Mouse (Mus musculus): ENCODE measurements around the gene Fads2. TPM values are rescaled to one million over a fixed set of nuclear protein-coding genes. Genes with fewer than 3 reads are reported as not detected.
A peak's percentile ranks its signal among the peaks of the same experiment; 100 is the strongest.

Fads2 gene
- total RNA-seq, 2 experiments from 2014 or later, result 1,648 to 1,771 TPM

DNA sequence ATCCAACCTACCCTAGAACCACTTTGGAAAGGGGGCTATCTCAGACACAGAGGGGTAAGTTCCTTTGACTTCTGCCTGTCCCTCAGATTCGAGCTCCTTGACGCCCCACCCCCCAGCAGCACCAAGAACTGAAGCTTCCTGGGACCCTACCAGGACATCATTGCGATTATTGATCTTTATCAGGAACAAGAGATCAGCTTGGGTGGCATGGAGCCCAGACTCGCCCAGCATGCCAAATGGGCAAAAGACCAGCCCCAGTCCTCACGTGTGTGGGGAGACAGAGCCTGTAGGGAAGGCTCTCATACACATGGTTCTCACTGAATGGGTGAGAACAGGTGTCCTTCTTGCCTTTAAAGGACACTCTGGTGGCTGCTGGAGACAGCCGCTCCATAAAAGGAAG is 2.7 kb upstream of the Fads2 start:
- no peak for DNase-seq

DNA sequence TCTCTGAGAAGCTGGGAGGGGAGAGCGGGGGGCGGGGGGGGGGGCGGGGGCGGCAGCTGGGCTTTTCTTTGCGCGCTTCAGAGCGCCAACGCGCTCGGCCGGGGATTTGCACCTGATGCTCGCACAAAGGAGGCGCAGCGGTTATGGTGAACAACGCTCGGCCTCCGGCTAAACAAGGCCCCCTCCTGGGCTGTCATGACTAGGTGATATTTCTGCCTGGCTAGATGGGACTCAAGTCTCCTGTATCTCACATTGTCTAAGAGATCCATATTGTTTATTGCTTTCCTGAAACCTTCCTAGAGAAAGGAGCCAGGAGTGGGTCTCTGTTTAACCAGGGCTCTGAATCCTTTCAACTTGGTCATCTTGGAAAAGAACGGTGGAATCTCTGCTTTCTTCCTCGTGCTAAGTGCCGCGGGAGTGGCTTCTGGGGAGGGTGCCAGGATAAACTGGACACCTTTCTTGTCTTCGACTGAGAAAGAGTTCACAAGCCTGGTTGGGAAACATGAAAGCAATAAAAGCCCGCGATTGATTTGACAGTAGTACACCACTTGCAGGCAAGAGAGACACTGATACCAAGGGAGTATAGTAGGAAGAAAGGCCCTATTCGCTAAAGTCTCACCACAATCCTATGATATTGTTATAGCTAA is 631 bp upstream of the Fads2 start:
- DNase-seq, result no peak

DNA sequence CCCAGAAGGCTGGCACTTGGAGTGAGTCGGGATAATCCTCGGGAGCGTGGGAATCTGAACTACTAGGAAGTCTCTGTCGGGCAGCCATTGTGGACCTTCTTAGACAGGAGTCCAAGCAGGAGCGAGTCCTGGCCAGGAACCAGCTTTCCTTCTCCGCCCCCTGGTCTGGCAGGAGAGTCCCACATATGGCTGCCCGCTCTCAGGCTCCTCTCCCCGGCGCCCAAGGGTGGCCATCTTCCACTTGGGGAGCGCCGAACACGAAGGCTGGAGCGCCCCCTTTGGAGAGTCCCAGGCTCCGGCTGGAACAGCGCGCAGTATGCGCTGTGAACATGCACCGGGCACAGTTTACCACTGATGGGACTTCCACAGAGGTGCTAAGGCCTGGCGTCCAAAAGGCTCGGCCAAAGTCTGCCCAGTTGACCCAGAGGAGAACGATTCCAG is 895 bp downstream of the Fads2 start:
- DNase-seq, result peak; percentile 86 to 90

DNA sequence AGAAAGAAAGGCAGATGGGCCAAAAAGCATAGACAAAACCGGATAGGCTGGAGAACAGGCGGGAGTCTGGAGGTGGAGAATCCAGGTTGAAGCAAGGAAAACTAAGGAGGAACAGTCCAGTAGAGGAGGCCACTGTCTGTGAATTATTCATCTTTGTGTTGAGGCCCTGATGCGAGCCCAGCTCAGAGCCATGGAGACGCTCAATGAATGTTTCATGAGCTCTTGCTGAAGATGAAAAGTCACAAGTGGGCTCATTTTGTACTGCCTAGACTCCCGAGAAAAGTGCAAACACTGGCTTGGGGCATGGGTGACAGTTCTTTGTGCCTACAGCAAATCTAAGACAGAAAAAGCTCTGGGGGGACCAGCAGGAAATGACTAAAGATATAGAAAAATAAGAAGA is 3.7 kb downstream of the Fads2 start:
- DNase-seq, result no peak

DNA sequence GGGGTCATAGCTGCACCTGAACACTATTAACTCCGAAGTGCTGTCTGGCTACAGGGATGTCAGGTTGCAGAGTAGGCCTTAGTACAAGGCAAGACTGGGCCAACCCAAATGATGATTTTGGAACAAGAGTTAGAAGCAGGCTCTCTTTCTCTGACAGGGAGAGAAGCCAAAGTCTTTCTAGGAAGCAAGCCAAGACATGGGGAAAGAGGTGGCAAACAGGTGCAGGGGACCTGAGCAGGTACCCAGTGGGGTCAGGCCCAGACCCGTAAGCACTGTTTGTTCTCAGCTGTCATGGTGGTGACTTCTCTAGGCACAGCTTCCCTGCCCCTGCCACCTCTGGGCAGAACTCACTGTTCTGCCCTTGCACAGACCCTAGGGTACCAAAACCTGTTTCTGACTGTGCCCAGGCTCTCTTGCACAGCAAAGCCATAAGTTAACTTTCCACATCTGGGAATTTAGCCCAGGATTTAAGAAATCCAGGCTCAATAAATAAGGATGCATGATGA is 5.1 kb downstream of the Fads2 start:
- DNase-seq, result no peak

DNA sequence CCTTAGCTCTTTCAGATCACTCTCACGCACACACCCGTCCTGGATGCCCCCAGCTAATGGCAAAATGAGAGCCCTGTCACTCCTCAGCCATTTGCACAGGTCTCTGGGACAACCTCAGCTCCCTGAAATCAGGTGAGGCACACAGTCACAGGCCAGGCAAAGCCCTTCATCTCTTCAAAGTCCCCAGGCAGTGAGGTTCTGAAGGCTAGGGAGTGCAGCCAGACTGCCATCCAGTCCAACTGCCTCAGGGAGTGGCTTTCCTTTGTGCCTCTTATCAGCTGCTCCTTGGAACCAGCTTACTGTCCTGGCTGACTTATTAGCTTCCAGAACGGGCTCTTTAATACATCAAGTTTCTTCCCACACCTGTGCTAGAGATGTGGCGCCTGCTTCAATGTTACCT is 6.9 kb downstream of the Fads2 start:
- DNase-seq, result no peak

DNA sequence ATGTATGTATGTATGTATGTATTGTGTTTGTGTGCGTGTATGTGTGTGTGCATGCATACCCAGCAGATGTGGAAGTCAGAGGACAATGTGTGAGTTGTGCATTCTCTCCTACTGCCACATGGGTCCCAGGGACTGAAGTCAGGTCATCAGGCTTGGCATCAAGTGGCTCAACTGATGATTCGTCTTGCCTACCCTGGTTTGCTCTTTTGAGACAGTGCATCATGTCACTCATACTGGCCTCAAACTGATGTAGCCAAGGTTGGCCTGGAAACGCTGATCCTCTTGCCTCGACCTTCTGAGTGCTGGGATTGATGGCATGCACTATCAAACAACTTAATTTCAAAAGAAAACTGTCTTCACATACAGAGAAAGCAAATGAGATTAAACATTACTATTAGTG is 7.7 kb downstream of the Fads2 start:
- no peak for DNase-seq

DNA sequence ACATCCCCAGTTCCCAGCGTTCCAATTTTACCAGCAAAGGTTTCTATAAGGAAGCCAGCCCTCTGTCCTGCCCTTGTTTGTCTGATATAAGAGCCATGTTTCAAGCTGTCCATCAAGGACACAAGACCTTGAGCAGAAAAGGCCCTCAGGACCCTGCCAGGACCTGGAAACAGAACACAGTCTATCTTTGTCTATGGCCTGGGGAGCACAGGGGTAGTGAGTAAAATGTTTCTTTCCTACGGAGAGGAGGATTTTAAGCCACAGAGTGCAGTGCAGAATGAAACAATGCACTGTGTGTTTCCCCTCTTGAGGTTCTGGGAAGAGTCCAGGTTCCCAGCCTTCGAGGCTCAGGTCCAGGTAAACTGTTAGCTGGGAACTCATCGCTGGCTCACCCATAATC is 14.6 kb downstream of the Fads2 start:
- DNase-seq, result no peak

DNA sequence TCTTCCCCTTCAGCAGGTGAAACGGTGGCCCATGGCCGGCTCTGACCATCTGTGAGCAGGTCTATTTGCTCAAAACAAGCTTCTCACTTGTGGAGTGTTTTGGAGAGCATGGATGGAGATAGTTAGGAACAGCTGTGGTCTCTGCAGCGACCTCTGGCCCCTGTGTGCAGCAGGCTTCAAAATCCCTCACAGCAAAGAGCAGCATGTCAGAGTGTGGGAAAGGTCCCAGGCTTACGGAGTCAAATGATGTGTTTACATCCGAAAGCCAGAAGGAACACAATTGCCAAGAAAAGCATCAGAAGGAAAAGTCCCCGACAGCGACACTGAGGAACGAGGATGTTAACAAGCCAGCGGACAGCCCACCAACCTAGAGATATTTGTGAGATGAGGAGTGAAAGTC is 16.1 kb downstream of the Fads2 start:
- no peak for DNase-seq

DNA sequence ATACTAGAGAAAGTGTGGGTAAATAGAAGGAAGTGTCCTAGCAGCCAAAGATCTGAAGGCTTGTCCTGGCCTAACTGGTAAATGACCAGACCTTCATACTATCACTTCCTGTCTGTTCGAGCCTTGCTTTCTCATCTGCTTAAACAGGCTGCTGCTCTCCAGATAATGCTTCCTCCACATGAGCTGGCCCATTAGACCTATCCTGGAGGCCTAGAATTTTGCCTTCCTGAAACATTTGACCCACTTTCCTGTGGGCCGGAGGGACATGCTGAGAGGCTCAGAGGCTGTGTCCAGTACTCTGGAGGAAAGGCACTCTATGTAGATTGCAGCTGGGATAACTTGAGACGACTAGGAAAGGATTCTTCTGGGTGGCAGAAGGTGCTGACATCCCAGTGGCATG is 19.4 kb downstream of the Fads2 start:
- no peak for DNase-seq

DNA sequence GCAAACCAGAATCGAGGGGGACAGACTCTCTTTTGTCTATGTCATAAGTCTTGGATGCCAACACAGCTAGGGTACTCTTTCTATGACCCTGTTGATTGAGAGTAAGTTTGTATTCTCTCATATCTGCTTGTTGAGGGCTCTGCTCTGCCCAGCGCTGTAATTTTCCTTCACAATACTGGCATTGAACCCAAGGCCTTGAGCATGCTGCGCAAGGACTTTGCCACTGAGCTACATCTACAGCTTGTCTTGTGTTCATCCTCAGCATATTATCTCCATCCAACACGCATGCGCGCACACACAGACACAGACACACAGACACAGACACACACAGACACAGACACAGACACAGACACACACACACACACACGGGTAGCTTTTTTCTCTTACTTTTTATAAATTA is 21.2 kb downstream of the Fads2 start:
- DNase-seq, result peak; percentile 68 to 79

DNA sequence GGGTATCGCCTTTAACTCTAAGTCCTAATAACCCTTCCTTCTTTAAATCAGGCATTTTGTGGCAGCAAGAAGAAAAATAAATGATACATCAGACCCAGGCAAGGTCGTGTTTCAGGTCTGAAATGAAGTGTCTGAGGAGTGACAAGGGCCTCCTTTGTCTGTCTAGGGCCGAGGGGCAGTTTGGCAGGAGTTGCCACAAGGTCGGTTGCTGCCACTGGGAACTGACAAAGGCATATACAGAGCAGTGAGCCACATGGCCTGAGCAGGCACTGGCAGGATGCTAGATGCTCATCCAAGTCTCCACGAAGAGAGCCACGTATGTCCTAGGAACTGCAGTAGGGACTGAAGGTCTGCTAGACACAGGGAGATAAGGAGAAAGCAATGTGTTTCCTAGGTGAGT is 23.2 kb downstream of the Fads2 start:
- DNase-seq, result no peak

DNA sequence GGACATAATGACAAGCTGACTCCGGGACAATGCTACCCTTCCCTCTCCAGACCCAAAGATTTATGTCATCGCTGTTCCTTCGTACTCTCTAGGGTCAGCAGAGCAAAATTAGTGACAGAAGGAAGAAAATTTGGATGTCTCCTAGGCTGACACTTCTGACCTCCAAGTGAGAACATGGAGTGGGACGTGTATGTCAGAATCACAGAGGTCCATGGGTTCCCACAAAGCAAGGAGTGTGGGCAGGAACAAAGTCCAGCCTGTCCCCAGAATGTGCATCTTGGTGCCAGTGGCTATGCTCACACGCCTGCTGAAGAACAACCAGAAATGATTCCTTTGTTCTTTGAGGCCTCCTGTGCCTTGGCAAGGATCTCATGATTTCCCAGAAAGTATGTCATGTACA is 28.4 kb downstream of the Fads2 start:
- DNase-seq, result no peak

DNA sequence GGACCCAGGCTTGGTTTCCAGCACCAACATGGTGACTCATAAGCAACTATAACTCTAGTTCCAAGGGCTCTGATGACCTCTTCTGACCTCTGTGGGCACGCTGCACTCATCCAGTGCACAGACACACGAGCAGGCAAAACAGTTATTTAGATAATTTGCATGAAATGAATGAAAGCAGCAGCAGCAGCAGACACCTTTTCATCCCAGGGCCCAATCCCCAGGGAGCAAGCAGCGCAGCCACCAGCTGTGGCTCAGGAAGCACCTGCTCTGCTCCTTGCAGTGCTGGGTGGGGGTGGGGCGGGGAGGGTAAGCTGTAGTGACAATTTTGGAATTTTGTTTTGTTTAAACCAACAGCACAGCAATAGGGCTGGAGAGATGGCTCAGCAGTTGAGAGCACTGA is 29.7 kb downstream of the Fads2 start:
- DNase-seq, result no peak

DNA sequence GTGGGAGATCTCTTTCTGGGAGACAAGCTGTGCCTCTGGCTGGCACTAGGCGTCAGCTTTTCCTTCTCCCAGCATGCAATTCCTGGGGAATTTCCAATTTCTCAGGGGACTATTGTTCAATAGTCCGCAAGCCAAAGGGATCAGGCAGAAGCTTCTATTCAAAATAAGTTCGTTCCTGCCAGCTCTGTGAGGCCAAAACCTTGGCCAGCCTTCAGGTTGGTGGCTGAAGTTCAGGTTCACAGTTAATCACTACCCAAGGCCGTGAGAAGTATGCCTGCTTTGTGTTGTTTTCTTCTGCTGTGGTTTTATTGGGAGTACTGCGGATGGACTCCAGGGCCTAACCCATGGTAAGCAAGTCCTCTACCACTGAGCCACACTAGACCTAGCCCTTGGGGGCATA is 30.4 kb downstream of the Fads2 start:
- DNase-seq, result peak; percentile 53 to 67

DNA sequence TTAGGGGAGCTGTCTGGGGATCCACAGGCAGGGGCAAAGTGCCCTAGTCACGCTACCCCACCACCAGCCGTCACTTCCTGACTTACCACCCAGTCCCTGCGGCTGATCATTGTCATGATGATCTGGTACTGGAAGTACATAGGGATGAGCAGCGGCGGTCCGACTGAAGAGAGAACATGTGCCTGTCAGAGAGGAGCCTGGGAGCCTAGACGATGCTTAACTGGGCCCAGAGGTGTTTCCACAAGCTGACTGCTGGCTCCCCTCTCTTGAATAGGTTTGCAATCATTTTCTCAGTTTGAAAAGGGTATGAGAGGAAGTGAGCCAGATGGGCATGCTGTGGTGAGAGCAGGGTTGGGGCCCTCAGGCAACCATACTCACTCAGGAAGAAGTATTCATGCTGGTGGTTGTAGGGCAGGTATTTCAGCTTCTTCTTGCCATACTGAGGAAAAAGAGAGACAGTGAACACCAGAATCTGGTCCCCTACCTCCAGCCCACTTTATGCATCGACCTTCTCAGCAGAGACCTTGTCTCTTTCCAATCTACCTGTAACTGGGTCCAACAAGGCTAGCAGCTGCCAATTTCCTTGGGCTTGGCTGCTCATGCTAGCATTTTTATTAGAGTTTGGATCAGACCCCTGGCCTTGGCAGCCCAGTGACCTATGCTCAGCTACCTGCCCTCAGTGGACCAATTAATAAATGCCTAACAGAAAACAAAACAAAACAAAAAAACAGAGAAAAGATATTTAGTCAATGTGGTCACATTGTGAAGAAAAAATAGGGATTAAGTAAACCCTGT is 31.2 kb downstream of the Fads2 start:
- DNase-seq, result no peak

DNA sequence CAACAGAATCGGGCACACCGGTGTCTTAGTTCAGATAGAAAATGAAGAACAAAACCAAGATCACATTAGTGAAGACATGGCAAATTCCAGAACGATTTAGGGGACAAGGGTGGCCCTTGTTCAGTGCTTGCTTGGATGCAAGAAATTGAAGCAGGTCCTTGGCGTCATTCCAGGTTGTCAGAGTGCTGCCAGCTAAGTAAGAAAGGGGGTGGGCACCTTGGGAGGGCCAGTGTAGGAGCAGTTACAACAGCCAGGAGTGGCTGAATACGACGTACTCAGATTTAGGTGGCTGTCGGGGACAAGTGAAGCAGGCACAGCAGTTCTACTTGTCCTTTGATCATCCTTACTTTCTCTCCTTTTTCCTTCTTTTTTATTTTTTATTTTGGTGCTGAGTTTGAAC is 33.8 kb downstream of the Fads2 start:
- no peak for DNase-seq

DNA sequence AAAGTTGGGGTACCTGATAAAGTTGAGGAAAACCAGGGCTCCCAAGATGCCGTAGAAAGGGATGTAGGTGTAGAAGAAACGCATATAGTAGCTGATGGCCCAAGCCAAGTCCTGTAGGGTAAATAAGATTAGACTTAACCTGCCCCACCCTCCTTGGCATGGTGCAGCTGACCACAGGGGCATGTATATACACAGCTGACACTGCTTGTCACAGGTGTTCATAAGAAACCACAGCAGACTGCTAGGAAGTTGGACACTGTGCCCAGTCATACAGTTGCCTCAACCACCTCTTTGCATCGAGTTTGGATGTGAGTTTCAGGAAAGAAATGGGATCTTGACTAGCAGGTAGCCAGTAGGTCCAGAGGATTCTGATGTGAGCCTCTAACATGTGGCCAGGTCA is 35.0 kb downstream of the Fads2 start:
- DNase-seq, result no peak

DNA sequence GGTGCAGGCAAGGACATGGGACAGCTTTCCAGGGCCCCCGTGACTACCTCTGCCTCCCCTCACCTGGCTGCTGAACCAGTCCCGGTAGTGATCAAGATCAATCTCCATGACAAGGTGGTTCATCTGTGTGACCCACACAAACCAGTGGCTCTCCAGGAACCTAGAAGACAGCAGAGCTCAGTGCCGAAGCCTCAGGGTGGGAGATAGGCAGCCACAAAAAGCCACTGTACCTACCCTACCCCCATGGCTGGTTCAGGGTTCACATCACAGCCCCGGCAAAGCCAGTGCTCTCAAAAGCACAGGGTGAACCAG is 35.4 kb downstream of the Fads2 start:
- no peak for DNase-seq

DNA sequence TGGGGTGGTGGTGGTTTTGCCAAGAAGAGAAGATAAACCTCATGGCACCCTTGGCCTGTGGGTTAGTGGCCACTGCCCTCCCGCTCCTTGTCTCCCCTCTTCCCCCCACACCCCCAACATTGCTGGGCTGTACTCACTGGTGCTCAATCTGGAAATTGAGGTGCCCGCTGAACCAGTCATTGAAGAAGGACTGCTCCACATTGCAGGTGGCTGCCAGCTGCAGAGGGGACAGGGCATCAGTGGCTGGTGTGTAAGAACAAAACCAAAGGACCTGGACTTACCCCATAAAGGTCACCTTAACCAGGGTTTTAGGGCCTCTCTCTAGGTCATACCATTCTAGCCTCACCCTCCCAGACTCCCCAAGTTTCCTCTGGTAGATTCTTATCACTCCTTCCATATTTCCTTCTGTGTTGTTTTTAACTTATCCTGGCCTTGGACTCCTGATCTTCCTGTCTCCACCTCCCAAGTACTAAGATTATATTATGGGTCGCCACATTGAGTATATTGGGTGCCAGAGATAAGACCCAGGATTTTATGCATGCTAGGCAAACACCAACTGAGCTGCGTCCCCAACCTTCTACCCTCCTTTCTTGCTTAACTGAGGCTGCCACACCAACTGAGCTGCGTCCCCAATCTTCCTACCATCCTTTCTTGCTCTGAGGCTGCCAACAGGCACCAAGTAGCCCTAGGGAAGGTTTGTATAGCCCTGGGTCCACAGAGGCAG is 35.9 kb downstream of the Fads2 start:
- no peak for DNase-seq

DNA sequence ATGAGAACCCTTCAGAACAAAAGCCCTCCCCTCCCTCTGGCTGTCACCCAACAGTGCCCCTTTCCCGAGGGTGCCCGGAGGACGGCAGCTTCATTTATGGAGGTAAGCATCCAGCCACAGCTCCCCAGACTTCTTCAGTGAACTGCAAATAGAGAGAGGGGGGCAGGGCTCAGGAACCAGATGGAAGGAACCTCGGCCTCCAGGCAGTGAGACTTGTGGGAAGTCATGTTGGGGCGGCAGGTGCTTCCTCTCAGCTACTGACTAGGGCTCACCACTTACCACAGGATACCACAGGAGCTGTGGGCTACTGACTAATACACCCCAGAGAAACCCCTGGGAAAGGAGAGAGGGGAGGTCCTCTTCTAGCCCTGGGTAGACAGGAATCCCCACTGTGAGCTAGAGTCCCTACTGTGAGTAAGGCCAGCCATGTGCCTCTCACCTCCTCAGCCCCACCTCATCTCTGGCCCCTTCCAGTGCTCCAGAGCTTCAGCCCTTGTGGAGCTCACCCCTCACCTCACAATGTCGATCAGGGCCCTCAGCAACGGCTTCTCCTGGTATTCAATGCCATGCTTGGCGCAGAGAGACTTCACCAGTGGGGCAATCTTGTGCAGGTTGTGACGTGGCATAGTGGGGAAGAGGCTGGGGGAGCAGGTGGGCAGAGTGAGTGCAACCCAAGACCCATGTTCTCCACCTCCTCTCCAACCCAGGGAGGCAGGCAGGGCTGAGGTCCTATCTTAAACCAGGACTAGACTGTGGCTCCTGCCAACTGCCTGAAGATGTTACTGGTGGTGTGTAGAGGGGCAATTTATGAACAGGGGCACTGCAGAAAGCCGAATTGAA is 37.2 kb downstream of the Fads2 start:
- DNase-seq, result no peak

DNA sequence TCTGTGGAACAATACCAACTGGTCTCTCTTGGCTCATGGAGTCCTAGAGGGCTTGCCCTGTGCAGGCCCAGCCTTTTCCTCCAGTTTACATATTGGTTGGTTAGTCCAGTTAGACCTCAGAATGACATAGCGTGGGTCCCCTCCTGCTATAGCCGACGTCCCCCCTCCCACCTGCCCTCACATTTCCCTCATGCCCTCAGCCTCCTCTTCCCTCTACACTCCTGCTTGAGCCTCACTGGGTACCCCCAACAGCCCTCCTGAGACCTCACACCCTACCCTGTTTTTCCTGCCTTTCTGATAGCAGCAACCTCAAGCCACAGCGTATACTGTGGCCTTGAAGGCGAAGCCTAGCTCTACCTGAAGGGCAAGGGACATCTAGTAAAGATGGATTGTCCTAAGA is 38.7 kb downstream of the Fads2 start:
- DNase-seq, result no peak

Data from adrenal gland, postnatal 36 days (tissue).